Comparison of ENCODE assay signal across 8 mouse cellular contexts in genomic region chr7:45739162-45739763, GRCm38 (mm10). TPM values are rescaled to one million over a fixed set of nuclear protein-coding genes. Genes with fewer than 3 reads are reported as not detected.
DNase-seq lines count a peak whose midpoint lies in the region; ATAC-seq and TF ChIP-seq lines count a peak whose summit lies in the region.

No protein-coding gene starts in this region.

- 6% methylated on average over 9 of the region's 9 CpGs for WGBS in embryonic facial prominence, embryonic 13.5 days
- WGBS in lung, embryonic 15.5 days, result 7% methylated on average over 9 of the region's 9 CpGs

- TF ChIP-seq POLR2A in ES-Bruce4 (IDR thresholded peaks at IDR 0.05; ENCODE audit: insufficient read depth, low read length), result no peak

- no peak overlapping the region for H3K4me2 ChIP-seq in embryonic facial prominence, embryonic 13.5 days
- H3K4me2 ChIP-seq in lung, embryonic 15.5 days, result no peak overlapping the region

- TF ChIP-seq EP300 in ES-Bruce4 (IDR thresholded peaks at IDR 0.05; ENCODE audit: insufficient read depth, low read depth, low read length), result no peak

- H3K9me3 ChIP-seq in ES-Bruce4 (replicated peaks; ENCODE audit: control insufficient read depth, insufficient read depth, low read length, poor library complexity, severe bottlenecking), result no peaks in the 10 kb centered on the region
- no peaks in the 10 kb centered on the region for H3K9me3 ChIP-seq in embryonic facial prominence, embryonic 13.5 days
- no peaks in the 10 kb centered on the region for H3K9me3 ChIP-seq in lung, embryonic 15.5 days

- H3K27ac ChIP-seq in ES-Bruce4 (ENCODE audit: insufficient read depth, low read length), result no peak overlapping the region
- H3K27ac ChIP-seq in embryonic facial prominence, embryonic 13.5 days, result no peak overlapping the region
- no peak overlapping the region for H3K27ac ChIP-seq in lung, embryonic 15.5 days

- peaks cover 3% of the 10 kb centered on the region for H3K4me1 ChIP-seq in ES-Bruce4 (ENCODE audit: control insufficient read depth, insufficient read depth, low read length)
- H3K4me1 ChIP-seq in embryonic facial prominence, embryonic 13.5 days, result peaks cover 6% of the 10 kb centered on the region; the same call in 1 of the 2 replicates
- H3K4me1 ChIP-seq in lung, embryonic 15.5 days, result peaks cover 9% of the 10 kb centered on the region; the same call in 1 of the 2 replicates

- H3K4me3 ChIP-seq in ES-Bruce4 (ENCODE audit: low read depth, low read length), result no peak overlapping the region
- no peak overlapping the region for H3K4me3 ChIP-seq in embryonic facial prominence, embryonic 13.5 days
- no peak overlapping the region for H3K4me3 ChIP-seq in lung, embryonic 15.5 days

- H3K27me3 ChIP-seq in ES-Bruce4 (ENCODE audit: control insufficient read depth, insufficient read depth, low read length, poor library complexity, severe bottlenecking), result no peaks in the 10 kb centered on the region
- no peaks in the 10 kb centered on the region for H3K27me3 ChIP-seq in embryonic facial prominence, embryonic 13.5 days
- H3K27me3 ChIP-seq in lung, embryonic 15.5 days, result no peaks in the 10 kb centered on the region

- TF ChIP-seq CTCF in ES-Bruce4 (IDR thresholded peaks at IDR 0.05; ENCODE audit: low read depth, low read length), result peak; percentile 69

- ATAC-seq in embryonic facial prominence, embryonic 13.5 days (ENCODE audit: insufficient number of reproducible peaks, insufficient read depth, low FRiP score, low TSS enrichment, low read depth), result peak; percentile 74; the same call in 1 of the 2 replicates
- peak; percentile 73 for ATAC-seq in lung, embryonic 15.5 days (ENCODE audit: borderline replicate concordance, extremely low read depth, low FRiP score, low TSS enrichment)

- H3K36me3 ChIP-seq in ES-Bruce4 (ENCODE audit: control insufficient read depth, insufficient read depth, low read length, poor library complexity, severe bottlenecking), result no peaks in the 10 kb centered on the region
- no peaks in the 10 kb centered on the region for H3K36me3 ChIP-seq in embryonic facial prominence, embryonic 13.5 days
- H3K36me3 ChIP-seq in lung, embryonic 15.5 days, result no peaks in the 10 kb centered on the region

- intact Hi-C loops in heart, postnatal 36 days (cut with DNase I), result loop anchor here (1.0 to 2.0 kb wide), 3 partner anchors 62 to 270 kb away; no protein-coding TSS in a partner anchor

- no peak overlapping the region for H3K9ac ChIP-seq in ES-Bruce4 (ENCODE audit: low read depth, poor library complexity, severe bottlenecking)
- no peak overlapping the region for H3K9ac ChIP-seq in embryonic facial prominence, embryonic 13.5 days
- no peak overlapping the region for H3K9ac ChIP-seq in lung, embryonic 15.5 days

- DNase-seq in adrenal gland, postnatal 25 days, result peak; percentile 80
- DNase-seq in heart, postnatal 36 days, result peak; percentile 77 to 86
- peak; percentile 77 to 91 for DNase-seq in layer of hippocampus, adult 18-20 months (ENCODE audit: low spot score in 2 of 2)
- DNase-seq in ovary, postnatal 36 days (ENCODE audit: low spot score), result peak; percentile 65
- peak; percentile 84 for DNase-seq in thymus, postnatal 25 days

RNA-seq across cellular contexts. Expression of gene Spaca4, which starts 13.7 kb away (rescaled TPM):
- not detected in 2 replicates for polyA plus RNA-seq in ES-Bruce4 (2011; ENCODE audit: insufficient read depth, insufficient read length, low read depth, missing spikeins)
- not detected in 2 replicates for total RNA-seq in adrenal gland, postnatal 25 days (2021)
- not detected in 2 replicates for polyA plus RNA-seq in embryonic facial prominence, embryonic 13.5 days (2015; fragmentation: Nextera tagmentation; extraction: Ambion mirVana)
- not detected for total RNA-seq in heart, postnatal 36 days (2021)
- total RNA-seq in layer of hippocampus, adult 18-20 months (2021), result not detected
- polyA plus RNA-seq in lung, embryonic 15.5 days (2015; fragmentation: Nextera tagmentation; extraction: Ambion mirVana), result not detected in 2 replicates

RNA-seq across cellular contexts. Expression of gene Fam83e, which starts 18.3 kb away (rescaled TPM):
- 0.85 and 1.4 TPM in 2 replicates for polyA plus RNA-seq in ES-Bruce4 (2011; ENCODE audit: insufficient read depth, insufficient read length, low read depth, missing spikeins)
- total RNA-seq in adrenal gland, postnatal 25 days (2021), result 0.30 and 0.76 TPM in 2 replicates
- polyA plus RNA-seq in embryonic facial prominence, embryonic 13.5 days (2015; fragmentation: Nextera tagmentation; extraction: Ambion mirVana), result 1.4 and 1.5 TPM in 2 replicates
- under 1 TPM; 0.17 to 0.30 TPM for total RNA-seq in heart, postnatal 36 days (2021)
- under 1 TPM; 0.25 to 0.27 TPM for total RNA-seq in layer of hippocampus, adult 18-20 months (2021)
- 1.4 and 1.5 TPM in 2 replicates for polyA plus RNA-seq in lung, embryonic 15.5 days (2015; fragmentation: Nextera tagmentation; extraction: Ambion mirVana)

RNA-seq across cellular contexts. Expression of gene Sphk2, which starts 21.5 kb away (rescaled TPM):
- polyA plus RNA-seq in ES-Bruce4 (2011; ENCODE audit: insufficient read depth, insufficient read length, low read depth, missing spikeins), result 10.4 and 11.1 TPM in 2 replicates
- 38.2 and 42.0 TPM in 2 replicates for total RNA-seq in adrenal gland, postnatal 25 days (2021)
- 34.4 and 34.9 TPM in 2 replicates for polyA plus RNA-seq in embryonic facial prominence, embryonic 13.5 days (2015; fragmentation: Nextera tagmentation; extraction: Ambion mirVana)
- 10 to 100 TPM; 16.2 to 18.7 TPM for total RNA-seq in heart, postnatal 36 days (2021)
- total RNA-seq in layer of hippocampus, adult 18-20 months (2021), result 10 to 100 TPM; 35.8 to 37.2 TPM
- polyA plus RNA-seq in lung, embryonic 15.5 days (2015; fragmentation: Nextera tagmentation; extraction: Ambion mirVana), result 26.4 and 26.5 TPM in 2 replicates

RNA-seq across cellular contexts. Expression of gene Rpl18, which starts 24.0 kb away (rescaled TPM):
- 1,593 and 1,677 TPM in 2 replicates for polyA plus RNA-seq in ES-Bruce4 (2011; ENCODE audit: insufficient read depth, insufficient read length, low read depth, missing spikeins)
- total RNA-seq in adrenal gland, postnatal 25 days (2021), result 964 and 1,249 TPM in 2 replicates
- 936 and 1,128 TPM in 2 replicates for polyA plus RNA-seq in embryonic facial prominence, embryonic 13.5 days (2015; fragmentation: Nextera tagmentation; extraction: Ambion mirVana)
- 100 to 1,000 TPM; 550 to 591 TPM for total RNA-seq in heart, postnatal 36 days (2021)
- 100 to 1,000 TPM; 359 to 364 TPM for total RNA-seq in layer of hippocampus, adult 18-20 months (2021)
- 1,016 and 1,098 TPM in 2 replicates for polyA plus RNA-seq in lung, embryonic 15.5 days (2015; fragmentation: Nextera tagmentation; extraction: Ambion mirVana)

RNA-seq across cellular contexts. Expression of gene Dbp, which starts 34.4 kb away (rescaled TPM):
- polyA plus RNA-seq in ES-Bruce4 (2011; ENCODE audit: insufficient read depth, insufficient read length, low read depth, missing spikeins), result 6.7 and 6.9 TPM in 2 replicates
- total RNA-seq in adrenal gland, postnatal 25 days (2021), result 282 and 444 TPM in 2 replicates
- polyA plus RNA-seq in embryonic facial prominence, embryonic 13.5 days (2015; fragmentation: Nextera tagmentation; extraction: Ambion mirVana), result 7.8 and 10.2 TPM in 2 replicates
- 100 to 1,000 TPM in 1 of 2 experiments, 10 to 100 TPM in 1; 44.4 to 158 TPM for total RNA-seq in heart, postnatal 36 days (2021)
- total RNA-seq in layer of hippocampus, adult 18-20 months (2021), result 10 to 100 TPM; 47.6 to 50.2 TPM
- polyA plus RNA-seq in lung, embryonic 15.5 days (2015; fragmentation: Nextera tagmentation; extraction: Ambion mirVana), result 2.7 and 3.1 TPM in 2 replicates
